ENCODE assay signal across 12 mouse cellular contexts in the genomic region with DNA sequence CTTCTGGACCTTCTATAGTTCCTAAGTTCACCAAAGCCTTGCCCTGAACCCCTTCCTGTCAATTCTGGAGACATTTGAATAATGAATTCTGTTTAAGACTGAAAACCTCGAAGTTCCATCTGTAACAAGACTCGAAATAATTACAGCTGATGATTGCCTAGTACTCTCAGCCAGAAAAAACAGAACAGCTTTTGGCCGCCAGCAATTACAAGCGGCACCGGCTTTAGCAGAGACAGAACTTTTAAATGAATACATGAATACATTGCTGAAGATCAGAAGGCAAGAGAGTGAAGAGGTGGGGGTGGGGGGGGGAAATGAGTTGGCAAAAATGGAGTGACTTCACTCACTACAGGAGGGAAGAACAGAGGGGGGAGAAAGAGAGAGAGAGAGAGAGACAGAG.
"Had no signal": no experiment of that assay in that cellular context is flagged by ENCODE, and none has a peak within 500 bp of the region (broad histone marks: within the 10 kb centered on the region; RNA-seq: fewer than 3 reads in every experiment).

No protein-coding gene starts in this region.

- H3K9me3 ChIP-seq: kidney, embryonic 15.5 days; limb, embryonic 15.5 days; liver, embryonic 12.5 days; midbrain, embryonic 10.5 days had no signal

- H3K36me3 ChIP-seq: kidney, embryonic 15.5 days; limb, embryonic 15.5 days; liver, embryonic 12.5 days; midbrain, embryonic 10.5 days had no signal

- ATAC-seq: liver, embryonic 12.5 days had no signal

- H3K27me3 ChIP-seq: kidney, embryonic 15.5 days; limb, embryonic 15.5 days; liver, embryonic 12.5 days had no signal

- DNase-seq: kidney, adult 18-20 months; kidney, postnatal 14 days; lung, embryonic 14.5 days; lung, postnatal 10 days; lung, postnatal 4 days; midbrain, embryonic 14.5 days; thymus, postnatal 36 days had no signal

- H3K4me2 ChIP-seq: kidney, embryonic 15.5 days; limb, embryonic 15.5 days; liver, embryonic 12.5 days; lung, embryonic 14.5 days had no signal

- H3K4me3 ChIP-seq: kidney, embryonic 15.5 days; limb, embryonic 15.5 days; liver, embryonic 12.5 days; midbrain, embryonic 10.5 days; myocyte had no signal

- H3K27ac ChIP-seq: kidney, embryonic 15.5 days; limb, embryonic 15.5 days; liver, embryonic 12.5 days; midbrain, embryonic 10.5 days had no signal

- H3K9ac ChIP-seq: kidney, embryonic 15.5 days; limb, embryonic 15.5 days; liver, embryonic 12.5 days; lung, embryonic 14.5 days had no signal

- H3K4me1 ChIP-seq: kidney, embryonic 15.5 days; limb, embryonic 15.5 days; liver, embryonic 12.5 days; midbrain, embryonic 10.5 days had no signal
